Mouse (Mus musculus): ENCODE results near the gene Thrap3.

- TF ChIP-seq POLR2A (IDR thresholded peaks at IDR 0.05; ENCODE audit: borderline replicate concordance, control insufficient read depth, low read depth, low read length) (no peak), CTCF (IDR thresholded peaks at IDR 0.05; ENCODE audit: control insufficient read depth, insufficient read depth, low read length) (no peak)
Observed at GRCm38 (mm10) chr4:126194216-126194615, 8.3 kb downstream of the Thrap3 start.

Measured in bone marrow, adult 2 months (tissue).